Mouse (Mus musculus): Measurements from ENCODE around the gene Smtn. TPM values are rescaled to one million over a fixed set of nuclear protein-coding genes. Genes with fewer than 3 reads are reported as not detected.

Smtn gene
- total RNA-seq, 1 experiment = 17.3 TPM

DNA sequence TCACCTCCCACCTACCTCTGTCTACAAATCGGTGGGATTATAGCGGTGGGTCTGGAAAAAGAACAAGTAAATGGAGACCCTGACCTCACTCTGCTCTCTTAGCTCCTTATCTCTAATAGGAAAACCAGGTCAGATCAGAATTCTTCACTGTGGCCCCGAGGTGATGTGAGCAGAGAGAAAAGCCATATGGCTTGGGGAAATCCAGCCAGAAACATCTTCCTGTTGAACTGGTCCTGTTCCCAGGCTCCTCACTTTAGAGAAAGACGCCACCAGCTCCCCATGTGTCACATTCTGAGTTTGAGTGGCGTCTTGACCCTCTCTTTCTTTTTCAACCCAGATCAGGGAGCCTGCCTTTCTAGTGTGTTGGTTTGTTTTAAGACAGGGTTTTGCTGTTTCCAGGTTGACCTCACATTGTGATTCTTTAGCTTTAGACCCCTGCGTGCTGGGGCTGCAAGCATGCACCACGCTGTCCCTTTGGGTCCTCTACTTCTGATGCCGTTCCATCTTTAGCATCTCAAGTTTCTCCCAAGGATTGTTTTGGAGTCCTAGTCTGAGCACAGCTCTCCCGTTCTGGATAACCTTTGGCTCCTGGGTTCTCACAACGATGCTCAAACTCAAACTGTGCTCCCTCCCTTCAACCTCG is 20.5 kb downstream of the Smtn start:
- Histone ChIP-seq H3K4me3 (ENCODE audit: insufficient read depth in 1 of 2, low read depth in 1 of 2, low read length in 2 of 2, poor library complexity in 1 of 2, severe bottlenecking in 1 of 2) (no peak overlapping the region), H3K9me3 (ENCODE audit: control insufficient read depth, insufficient read depth, low read depth, low read length) (no peaks in the 10 kb centered on the region), H3K36me3 (ENCODE audit: control insufficient read depth, insufficient read depth, low read length, poor library complexity, severe bottlenecking) (peaks cover 21% of the 10 kb centered on the region; the same call in 1 of the 2 replicates), H3K27ac (ENCODE audit: insufficient read depth, low read depth, low read length, poor library complexity, severe bottlenecking) (no peak overlapping the region), H3K4me1 (ENCODE audit: control insufficient read depth in 2 of 2, insufficient read depth in 2 of 2, low read length in 2 of 2, poor library complexity in 1 of 2) (peaks cover 3 to 21% of the 10 kb centered on the region in 2 experiments), H3K9ac (ENCODE audit: insufficient read depth, low read depth, low read length, poor library complexity, severe bottlenecking) (no peak overlapping the region)
- in situ Hi-C loops (cut with MboI; ENCODE audit: low sequenced_read_pairs in 2 of 2, unreplicated experiment in 2 of 2) = no loop called here
- TF ChIP-seq HCFC1 (IDR thresholded peaks at IDR 0.05; ENCODE audit: borderline replicate concordance, insufficient read depth, low read length) (no peak), MAFK (IDR thresholded peaks at IDR 0.05; ENCODE audit: insufficient read depth, low read depth, low read length) (no peak), CHD2 (IDR thresholded peaks at IDR 0.05; ENCODE audit: low read depth, low read length) (no peak), ZNF384 (IDR thresholded peaks at IDR 0.05; ENCODE audit: low read depth, low read length) (no peak), ZC3H11A (IDR thresholded peaks at IDR 0.05; ENCODE audit: borderline replicate concordance, low read depth, low read length) (no peak)
- DNase-seq (ENCODE audit: low read depth, low spot score) = no peak

GRCm38 (mm10) chr11:3519051-3519726 is 21.2 kb downstream of the Smtn start:
- no peak for DNase-seq (ENCODE audit: low read depth, low spot score)
- in situ Hi-C loops (cut with MboI; ENCODE audit: low sequenced_read_pairs in 2 of 2, unreplicated experiment in 2 of 2) = no loop called here

DNA sequence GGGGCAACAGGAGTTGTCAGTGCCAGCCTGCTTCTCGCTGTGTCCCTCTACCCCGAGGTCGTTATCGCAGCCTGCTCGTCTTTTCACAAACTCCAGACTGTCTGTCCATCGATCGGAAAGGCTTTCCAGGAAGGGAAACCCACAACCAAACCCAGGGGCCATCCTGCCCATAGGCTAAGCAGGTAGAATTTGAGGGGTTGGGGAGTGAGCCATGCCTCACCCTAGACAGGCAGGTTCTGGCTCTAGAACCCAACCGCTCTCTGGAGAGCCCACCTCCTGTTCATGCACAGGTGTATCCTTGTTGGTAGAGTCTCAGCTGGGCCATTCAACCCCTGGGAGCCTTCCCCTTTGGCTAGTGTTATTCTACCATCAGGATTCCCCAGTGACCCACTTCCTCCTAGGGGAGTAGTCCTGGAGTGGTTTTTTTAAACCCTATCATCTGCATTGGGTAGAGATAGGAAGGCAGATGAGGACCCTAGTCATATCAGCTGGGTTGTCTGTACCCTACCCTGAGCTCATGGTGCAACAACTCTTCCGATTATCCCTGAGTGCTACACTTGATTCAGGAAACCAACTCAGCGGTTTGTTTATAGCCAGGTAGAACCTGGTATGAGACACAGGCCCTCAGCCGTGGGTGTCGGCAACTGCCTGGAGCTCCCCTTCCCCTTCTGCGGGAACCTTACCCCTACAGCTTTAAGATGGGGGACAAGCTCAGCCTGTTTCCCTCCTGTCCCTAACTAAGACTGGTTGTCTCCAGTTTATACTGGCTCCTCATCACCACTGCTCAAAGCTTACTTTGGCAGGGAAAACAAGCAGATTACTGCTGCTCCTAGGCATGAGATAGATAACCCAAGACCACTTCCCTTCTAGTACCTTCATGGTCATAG is 22.3 kb downstream of the Smtn start:
- Histone ChIP-seq H3K4me1 (ENCODE audit: control insufficient read depth in 2 of 2, insufficient read depth in 2 of 2, low read length in 2 of 2, poor library complexity in 1 of 2) (peaks cover 3 to 21% of the 10 kb centered on the region in 2 experiments), H3K9ac (ENCODE audit: insufficient read depth, low read depth, low read length, poor library complexity, severe bottlenecking) (no peak overlapping the region), H3K36me3 (ENCODE audit: control insufficient read depth, insufficient read depth, low read length, poor library complexity, severe bottlenecking) (peaks cover 13% of the 10 kb centered on the region; the same call in 1 of the 2 replicates), H3K9me3 (ENCODE audit: control insufficient read depth, insufficient read depth, low read depth, low read length) (no peaks in the 10 kb centered on the region), H3K27ac (ENCODE audit: insufficient read depth, low read depth, low read length, poor library complexity, severe bottlenecking) (no peak overlapping the region), H3K4me3 (ENCODE audit: insufficient read depth in 1 of 2, low read depth in 1 of 2, low read length in 2 of 2, poor library complexity in 1 of 2, severe bottlenecking in 1 of 2) (no peak overlapping the region)
- TF ChIP-seq HCFC1 (IDR thresholded peaks at IDR 0.05; ENCODE audit: borderline replicate concordance, insufficient read depth, low read length) (no peak), ZNF384 (IDR thresholded peaks at IDR 0.05; ENCODE audit: low read depth, low read length) (no peak), MAFK (IDR thresholded peaks at IDR 0.05; ENCODE audit: insufficient read depth, low read depth, low read length) (no peak), ZC3H11A (IDR thresholded peaks at IDR 0.05; ENCODE audit: borderline replicate concordance, low read depth, low read length) (no peak), CHD2 (IDR thresholded peaks at IDR 0.05; ENCODE audit: low read depth, low read length) (no peak)
- in situ Hi-C loops (cut with MboI; ENCODE audit: low sequenced_read_pairs in 2 of 2, unreplicated experiment in 2 of 2) = no loop called here
- no peak for DNase-seq (ENCODE audit: low read depth, low spot score)

More at GRCm38 (mm10) chr11:3519051-3519726, 21.2 kb downstream of the Smtn start:
- Histone ChIP-seq H3K36me3 (ENCODE audit: control insufficient read depth, insufficient read depth, low read length, poor library complexity, severe bottlenecking) (peaks cover 15% of the 10 kb centered on the region; the same call in 1 of the 2 replicates), H3K4me3 (ENCODE audit: insufficient read depth in 1 of 2, low read depth in 1 of 2, low read length in 2 of 2, poor library complexity in 1 of 2, severe bottlenecking in 1 of 2) (no peak overlapping the region), H3K4me1 (ENCODE audit: control insufficient read depth in 2 of 2, insufficient read depth in 2 of 2, low read length in 2 of 2, poor library complexity in 1 of 2) (peaks cover 3 to 21% of the 10 kb centered on the region in 2 experiments), H3K9me3 (ENCODE audit: control insufficient read depth, insufficient read depth, low read depth, low read length) (no peaks in the 10 kb centered on the region), H3K9ac (ENCODE audit: insufficient read depth, low read depth, low read length, poor library complexity, severe bottlenecking) (no peak overlapping the region), H3K27ac (ENCODE audit: insufficient read depth, low read depth, low read length, poor library complexity, severe bottlenecking) (no peak overlapping the region)
- TF ChIP-seq HCFC1 (IDR thresholded peaks at IDR 0.05; ENCODE audit: borderline replicate concordance, insufficient read depth, low read length) = no peak
- no peak for TF ChIP-seq ZC3H11A (IDR thresholded peaks at IDR 0.05; ENCODE audit: borderline replicate concordance, low read depth, low read length)
- TF ChIP-seq CHD2 (IDR thresholded peaks at IDR 0.05; ENCODE audit: low read depth, low read length) = no peak
- TF ChIP-seq ZNF384 (IDR thresholded peaks at IDR 0.05; ENCODE audit: low read depth, low read length) = no peak
- no peak for TF ChIP-seq MAFK (IDR thresholded peaks at IDR 0.05; ENCODE audit: insufficient read depth, low read depth, low read length)
